Mouse (Mus musculus): ENCODE measurements around the gene Hist1h4m. TPM values are rescaled to one million over a fixed set of nuclear protein-coding genes. Genes with fewer than 3 reads are reported as not detected.

The Hist1h4m gene
- polyA plus RNA-seq, 1 experiment from 2014 or later, result not detected

Small RNA genes within 50 kb of the gene (microRNA-seq; reads per million reads assigned to microRNA genes)
- not detected for gene Gm19658
- gene Gm44346, result not detected
- gene Gm44466, result not detected

Other genes with a start within 250 kb of the Hist1h4m start
- not detected in 2 replicates for gene Olfr1364, start 230.0 kb upstream of the Hist1h4m start, polyA plus RNA-seq (2015; fragmentation: Nextera tagmentation; extraction: Ambion mirVana)
- gene Olfr1362, start 197.7 kb upstream of the Hist1h4m start, polyA plus RNA-seq (2015; fragmentation: Nextera tagmentation; extraction: Ambion mirVana), result not detected in 2 replicates
- 0.05 and 0.08 TPM in 2 replicates for gene Olfr11, start 169.2 kb upstream of the Hist1h4m start, polyA plus RNA-seq (2015; fragmentation: Nextera tagmentation; extraction: Ambion mirVana)
- gene Olfr1361, start 148.4 kb upstream of the Hist1h4m start, polyA plus RNA-seq (2015; fragmentation: Nextera tagmentation; extraction: Ambion mirVana), result not detected in 2 replicates
- gene Olfr1360, start 134.3 kb upstream of the Hist1h4m start, polyA plus RNA-seq (2015; fragmentation: Nextera tagmentation; extraction: Ambion mirVana), result not detected in 2 replicates
- gene Olfr1359, start 113.6 kb upstream of the Hist1h4m start, polyA plus RNA-seq (2015; fragmentation: Nextera tagmentation; extraction: Ambion mirVana), result not detected in 2 replicates
- gene Hist1h2bl, start 95.6 kb upstream of the Hist1h4m start, polyA plus RNA-seq (2015; fragmentation: Nextera tagmentation; extraction: Ambion mirVana), result 1.1 and 1.9 TPM in 2 replicates
- gene Hist1h2ai, start 95.3 kb upstream of the Hist1h4m start, polyA plus RNA-seq (2015; fragmentation: Nextera tagmentation; extraction: Ambion mirVana), result 12.9 and 14.0 TPM in 2 replicates
- 5.9 and 6.4 TPM in 2 replicates for gene Hist1h3h, start 94.1 kb upstream of the Hist1h4m start, polyA plus RNA-seq (2015; fragmentation: Nextera tagmentation; extraction: Ambion mirVana)
- gene Hist1h2bm, start 89.7 kb upstream of the Hist1h4m start, polyA plus RNA-seq (2015; fragmentation: Nextera tagmentation; extraction: Ambion mirVana), result 1.9 and 2.3 TPM in 2 replicates
- gene Hist1h4j, start 76.7 kb upstream of the Hist1h4m start, polyA plus RNA-seq (2015; fragmentation: Nextera tagmentation; extraction: Ambion mirVana), result 0.39 and 0.84 TPM in 2 replicates
- 1.6 and 2.7 TPM in 2 replicates for gene Hist1h4k, start 61.2 kb upstream of the Hist1h4m start, polyA plus RNA-seq (2015; fragmentation: Nextera tagmentation; extraction: Ambion mirVana)
- 10.4 and 11.4 TPM in 2 replicates for gene Hist1h2ak, start 57.9 kb upstream of the Hist1h4m start, polyA plus RNA-seq (2015; fragmentation: Nextera tagmentation; extraction: Ambion mirVana)
- 0.60 and 2.1 TPM in 2 replicates for gene Hist1h2bn, start 57.6 kb upstream of the Hist1h4m start, polyA plus RNA-seq (2015; fragmentation: Nextera tagmentation; extraction: Ambion mirVana)
- 5.5 and 7.8 TPM in 2 replicates for gene Hist1h1b, start 31.1 kb upstream of the Hist1h4m start, polyA plus RNA-seq (2015; fragmentation: Nextera tagmentation; extraction: Ambion mirVana)
- 44.3 and 48.5 TPM in 2 replicates for gene Hist1h3i, start 28.4 kb upstream of the Hist1h4m start, polyA plus RNA-seq (2015; fragmentation: Nextera tagmentation; extraction: Ambion mirVana)
- 1.8 and 2.8 TPM in 2 replicates for gene Hist1h2an, start 24.5 kb upstream of the Hist1h4m start, polyA plus RNA-seq (2015; fragmentation: Nextera tagmentation; extraction: Ambion mirVana)
- gene Hist1h2bp, start 24.3 kb upstream of the Hist1h4m start, polyA plus RNA-seq (2015; fragmentation: Nextera tagmentation; extraction: Ambion mirVana), result 0.68 and 0.97 TPM in 2 replicates
- gene Hist1h2bq, start 1.5 kb upstream of the Hist1h4m start, polyA plus RNA-seq (2015; fragmentation: Nextera tagmentation; extraction: Ambion mirVana), result 7.3 and 7.8 TPM in 2 replicates
- gene Hist1h2ao, start 1.3 kb upstream of the Hist1h4m start, polyA plus RNA-seq (2015; fragmentation: Nextera tagmentation; extraction: Ambion mirVana), result not detected in 2 replicates
- 6.7 and 8.6 TPM in 2 replicates for gene Hist1h4n, start 20.4 kb downstream of the Hist1h4m start, polyA plus RNA-seq (2015; fragmentation: Nextera tagmentation; extraction: Ambion mirVana)
- gene Hist1h2ap, start 21.8 kb downstream of the Hist1h4m start, polyA plus RNA-seq (2015; fragmentation: Nextera tagmentation; extraction: Ambion mirVana), result 898 and 915 TPM in 2 replicates
- gene Hist1h2br, start 22.0 kb downstream of the Hist1h4m start, polyA plus RNA-seq (2015; fragmentation: Nextera tagmentation; extraction: Ambion mirVana), result 7.5 and 7.7 TPM in 2 replicates
- gene Zfp184, start 133.3 kb downstream of the Hist1h4m start, polyA plus RNA-seq (2015; fragmentation: Nextera tagmentation; extraction: Ambion mirVana), result 16.8 and 19.9 TPM in 2 replicates
- gene Pom121l2, start 169.4 kb downstream of the Hist1h4m start, polyA plus RNA-seq (2015; fragmentation: Nextera tagmentation; extraction: Ambion mirVana), result not detected in 2 replicates
- gene Prss16, start 198.0 kb downstream of the Hist1h4m start, polyA plus RNA-seq (2015; fragmentation: Nextera tagmentation; extraction: Ambion mirVana), result 0.12 and 0.14 TPM in 2 replicates
- 1.9 TPM in 1 of 2 replicates, not detected in the other for gene Hist1h2ah, start 223.8 kb downstream of the Hist1h4m start, polyA plus RNA-seq (2015; fragmentation: Nextera tagmentation; extraction: Ambion mirVana)
- 0.84 and 3.1 TPM in 2 replicates for gene Hist1h2bk, start 224.1 kb downstream of the Hist1h4m start, polyA plus RNA-seq (2015; fragmentation: Nextera tagmentation; extraction: Ambion mirVana)
- gene Hist1h4i, start 229.6 kb downstream of the Hist1h4m start, polyA plus RNA-seq (2015; fragmentation: Nextera tagmentation; extraction: Ambion mirVana), result 12.2 and 12.9 TPM in 2 replicates
- 11.9 and 17.6 TPM in 2 replicates for gene Hist1h2ag, start 231.2 kb downstream of the Hist1h4m start, polyA plus RNA-seq (2015; fragmentation: Nextera tagmentation; extraction: Ambion mirVana)
- gene Hist1h2bj, start 231.5 kb downstream of the Hist1h4m start, polyA plus RNA-seq (2015; fragmentation: Nextera tagmentation; extraction: Ambion mirVana), result 1.8 and 5.0 TPM in 2 replicates